8 mouse cellular contexts compared by ENCODE assay signal in genomic region chr2:18064356-18064858, GRCm38 (mm10). TPM values are rescaled to one million over a fixed set of nuclear protein-coding genes. Genes with fewer than 3 reads are reported as not detected.
A peak's percentile ranks its signal among the peaks of the same experiment; 100 is the strongest.
DNase-seq lines count a peak whose midpoint lies in the region; ATAC-seq and TF ChIP-seq lines count a peak whose summit lies in the region.

No protein-coding gene starts in this region.

- peak overlapping the region; percentile 98 for H3K9ac ChIP-seq in embryonic facial prominence, embryonic 14.5 days (ENCODE audit: low read depth, low read length)
- peak overlapping the region; percentile 87 for H3K9ac ChIP-seq in kidney, embryonic 14.5 days (ENCODE audit: low read depth, low read length)

- ATAC-seq in embryonic facial prominence, embryonic 14.5 days (ENCODE audit: low read depth) = peak; percentile 96
- peak; percentile 96 for ATAC-seq in kidney, embryonic 14.5 days (ENCODE audit: low FRiP score, low TSS enrichment)
- peak; percentile 61 for ATAC-seq in monocyte, adult 5-6 weeks (replicated peaks; ENCODE audit: insufficient number of reproducible peaks, low FRiP score, low TSS enrichment, poor library complexity, severe bottlenecking)

- H3K4me2 ChIP-seq in embryonic facial prominence, embryonic 14.5 days (ENCODE audit: low read depth, low read length) = peak overlapping the region; percentile 90
- peak overlapping the region; percentile 89 for H3K4me2 ChIP-seq in kidney, embryonic 14.5 days (replicated peaks; ENCODE audit: low read depth, low read length)

- H3K9me3 ChIP-seq in embryonic facial prominence, embryonic 14.5 days (ENCODE audit: control insufficient read depth, low read length) = no peaks in the 10 kb centered on the region
- no peaks in the 10 kb centered on the region for H3K9me3 ChIP-seq in kidney, embryonic 14.5 days (ENCODE audit: control insufficient read depth, low read length)

- TF ChIP-seq POLR2A in bone marrow, adult 2 months (IDR thresholded peaks at IDR 0.05; ENCODE audit: borderline replicate concordance, control insufficient read depth, low read depth, low read length) = peak; percentile 83; the same call in 1 of the 2 replicates

- no peaks in the 10 kb centered on the region for H3K27me3 ChIP-seq in embryonic facial prominence, embryonic 14.5 days (replicated peaks; ENCODE audit: control insufficient read depth, insufficient read depth, low read length)
- H3K27me3 ChIP-seq in kidney, embryonic 14.5 days (ENCODE audit: control insufficient read depth, insufficient read depth, low read length) = no peaks in the 10 kb centered on the region

- DNase-seq in A20 (ENCODE audit: low read depth, low spot score) (peak; percentile 95), liver (peak; percentile 92)
- DNase-seq in embryonic facial prominence, embryonic 14.5 days (ENCODE audit: low spot score) = peak; percentile 97
- DNase-seq in heart, adult 9 months (ENCODE audit: low spot score in 2 of 2) = peak; percentile 91 to 94
- peak; percentile 93 to 94 for DNase-seq in spleen, postnatal 36 days (ENCODE audit: low spot score in 2 of 2)

- H3K27ac ChIP-seq in bone marrow, adult 2 months (ENCODE audit: control insufficient read depth, insufficient read depth, low read depth, low read length, poor library complexity) = peak overlapping the region; percentile 99
- peak overlapping the region; percentile 99 for H3K27ac ChIP-seq in embryonic facial prominence, embryonic 14.5 days (replicated peaks; ENCODE audit: low read depth, low read length)
- H3K27ac ChIP-seq in kidney, embryonic 14.5 days (ENCODE audit: low read depth, low read length) = peak overlapping the region; percentile 100

- H3K36me3 ChIP-seq in embryonic facial prominence, embryonic 14.5 days (ENCODE audit: control insufficient read depth, insufficient read depth, low read length) = peaks cover 13% of the 10 kb centered on the region
- H3K36me3 ChIP-seq in kidney, embryonic 14.5 days (ENCODE audit: control insufficient read depth, insufficient read depth, low read length) = peaks cover 10% of the 10 kb centered on the region

- under 1% methylated on average over 57 of the region's 58 CpGs for WGBS in bone marrow, adult 2 months
- 0% methylated on average over 7 of the region's 58 CpGs for WGBS in embryonic facial prominence, embryonic 14.5 days
- WGBS in kidney, embryonic 14.5 days = 0% methylated on average over 11 of the region's 58 CpGs

- H3K4me3 ChIP-seq in bone marrow, adult 2 months (replicated peaks; ENCODE audit: control insufficient read depth, low read depth, low read length) = peak overlapping the region; percentile 90
- H3K4me3 ChIP-seq in embryonic facial prominence, embryonic 14.5 days (ENCODE audit: low read depth, low read length) = peak overlapping the region; percentile 87
- peak overlapping the region; percentile 82 for H3K4me3 ChIP-seq in kidney, embryonic 14.5 days (ENCODE audit: low read length)

- no peaks in the 10 kb centered on the region for H3K4me1 ChIP-seq in bone marrow, adult 2 months (ENCODE audit: control insufficient read depth, insufficient read depth, low read length)
- 0 out of 2 replicates have a peak, but pooled peaks cover 6% of the 10 kb centered on the region for H3K4me1 ChIP-seq in embryonic facial prominence, embryonic 14.5 days (ENCODE audit: control insufficient read depth, insufficient read depth, low read length)
- peaks cover 6% of the 10 kb centered on the region; the same call in 1 of the 2 replicates for H3K4me1 ChIP-seq in kidney, embryonic 14.5 days (ENCODE audit: control insufficient read depth, insufficient read depth, low read length)

- TF ChIP-seq CTCF in bone marrow, adult 2 months (IDR thresholded peaks at IDR 0.05; ENCODE audit: control insufficient read depth, insufficient read depth, low read length) = no peak

RNA-seq across cellular contexts. Expression of gene Mllt10, which starts 9.4 kb away (rescaled TPM):
- 34.1 and 49.4 TPM in 2 replicates for polyA plus RNA-seq in bone marrow, adult 2 months (2011; ENCODE audit: insufficient read depth, insufficient read length, low replicate concordance, missing spikeins)
- 27.4 and 32.1 TPM in 2 replicates for polyA plus RNA-seq in embryonic facial prominence, embryonic 14.5 days (2014; fragmentation: Nextera tagmentation; extraction: Ambion mirVana)
- 58.7 and 74.9 TPM in 2 replicates for polyA plus RNA-seq in kidney, embryonic 14.5 days (2014; fragmentation: Nextera tagmentation; extraction: Ambion mirVana)
- total RNA-seq in monocyte, adult 5-6 weeks (2017) = 36.1 to 69.5 TPM (median 67.5 TPM) in 3 replicates

RNA-seq across cellular contexts. Expression of gene Skida1, which starts 15.6 kb away (rescaled TPM):
- polyA plus RNA-seq in bone marrow, adult 2 months (2011; ENCODE audit: insufficient read depth, insufficient read length, low replicate concordance, missing spikeins) = 0.22 and 1.4 TPM in 2 replicates
- 4.0 and 5.8 TPM in 2 replicates for polyA plus RNA-seq in embryonic facial prominence, embryonic 14.5 days (2014; fragmentation: Nextera tagmentation; extraction: Ambion mirVana)
- polyA plus RNA-seq in kidney, embryonic 14.5 days (2014; fragmentation: Nextera tagmentation; extraction: Ambion mirVana) = 10.5 and 11.4 TPM in 2 replicates
- 0.19 to 0.43 TPM in 2 of 3 replicates, not detected in the other for total RNA-seq in monocyte, adult 5-6 weeks (2017)

RNA-seq across cellular contexts. Expression of gene A930004D18Rik, which starts 26.9 kb away (rescaled TPM):
- not detected in 2 replicates for polyA plus RNA-seq in bone marrow, adult 2 months (2011; ENCODE audit: insufficient read depth, insufficient read length, low replicate concordance, missing spikeins)
- 6.9 and 9.1 TPM in 2 replicates for polyA plus RNA-seq in embryonic facial prominence, embryonic 14.5 days (2014; fragmentation: Nextera tagmentation; extraction: Ambion mirVana)
- 9.4 and 10.0 TPM in 2 replicates for polyA plus RNA-seq in kidney, embryonic 14.5 days (2014; fragmentation: Nextera tagmentation; extraction: Ambion mirVana)
- 0.21 to 0.87 TPM (median 0.29 TPM) in 3 replicates for total RNA-seq in monocyte, adult 5-6 weeks (2017)

Comparison
In these comparisons a context has a peak if more than half of its experiments do, and no peak if none do; other contexts are left out.
1. Peak in every context shown above with its lines: DNase-seq, ATAC-seq, H3K4me3 ChIP-seq and H3K27ac ChIP-seq.